Mouse (Mus musculus): ENCODE measurements at regions not wholly inside any gene's neighbourhood (a gene's known extent, or its start where the extent isn't known, plus 50 kb on each side); places are given as distances from the start of the nearest gene placed in this dataset.

- Histone ChIP-seq H3K4me1 (ENCODE audit: control insufficient read depth, insufficient read depth, low read length) (no peaks in the 10 kb centered on the region), H3K27me3 (ENCODE audit: control insufficient read depth, insufficient read depth, low read length) (peaks cover 1% of the 10 kb centered on the region; the same call in 1 of the 2 replicates), H3K4me3 (replicated peaks; ENCODE audit: insufficient read depth, low read depth, low read length) (no peak overlapping the region), H3K27ac (ENCODE audit: insufficient read depth, low read length) (no peak overlapping the region)
- TF ChIP-seq POLR2A (IDR thresholded peaks at IDR 0.05; ENCODE audit: borderline replicate concordance, insufficient read depth, low read length) (no peak), CTCF (IDR thresholded peaks at IDR 0.05; ENCODE audit: borderline replicate concordance, insufficient read depth, low read depth, low read length) (no peak)
- 15% methylated on average over 13 of the region's 13 CpGs for WGBS
- DNase-seq = no peak
Measured at GRCm38 (mm10) chr11:114122175-114122574, 55.3 kb upstream of the Sdk2 start.

- no peak overlapping the region for H3K27ac ChIP-seq (ENCODE audit: insufficient read depth, low read length)
- peaks cover 1% of the 10 kb centered on the region; the same call in 1 of the 2 replicates for H3K27me3 ChIP-seq (ENCODE audit: control insufficient read depth, insufficient read depth, low read length)
- TF ChIP-seq CTCF (IDR thresholded peaks at IDR 0.05; ENCODE audit: borderline replicate concordance, insufficient read depth, low read depth, low read length) (no peak), POLR2A (IDR thresholded peaks at IDR 0.05; ENCODE audit: borderline replicate concordance, insufficient read depth, low read length) (no peak)
- no peak overlapping the region for H3K4me3 ChIP-seq (replicated peaks; ENCODE audit: insufficient read depth, low read depth, low read length)
- DNase-seq = no peak
- H3K4me1 ChIP-seq (ENCODE audit: control insufficient read depth, insufficient read depth, low read length) = no peaks in the 10 kb centered on the region
- WGBS = 59% methylated on average over 9 of the region's 9 CpGs
Measured at GRCm38 (mm10) chr11:114119135-114119534, 52.3 kb upstream of the Sdk2 start.

Data from cerebellum, adult 2 months (tissue).